In genomic region chr11:84855285-84855684, GRCm38 (mm10) we compare ENCODE assay signal across 15 mouse cellular contexts.
"Had no signal": no experiment of that assay in that cellular context is flagged by ENCODE, and none has a peak within 500 bp of the region (broad histone marks: within the 10 kb centered on the region; RNA-seq: fewer than 3 reads in every experiment).

No protein-coding gene starts in this region.

- ATAC-seq: lung, postnatal 0 days; midbrain, embryonic 13.5 days; midbrain, embryonic 15.5 days had no signal

- H3K4me3 ChIP-seq: lung, embryonic 15.5 days; megakaryocyte, embryonic 14.5 days; midbrain, embryonic 13.5 days; midbrain, embryonic 15.5 days; neural tube, embryonic 12.5 days had no signal

- DNase-seq: lung, adult 2 months; lung, postnatal 14 days; lung, postnatal 36 days; right cerebral cortex, postnatal 14 days; thymus, adult 18-20 months; thymus, postnatal 25 days; thymus, postnatal 4 days had no signal

- H3K4me2 ChIP-seq: lung, embryonic 15.5 days; midbrain, embryonic 11.5 days; midbrain, embryonic 13.5 days; midbrain, embryonic 15.5 days; neural tube, embryonic 12.5 days had no signal

- H3K9ac ChIP-seq: lung, embryonic 15.5 days; midbrain, embryonic 13.5 days; midbrain, embryonic 15.5 days; neural tube, embryonic 12.5 days had no signal

- H3K27me3 ChIP-seq: lung, embryonic 15.5 days; megakaryocyte, embryonic 14.5 days; midbrain, embryonic 13.5 days; midbrain, embryonic 15.5 days; neural tube, embryonic 12.5 days had no signal

- H3K4me1 ChIP-seq: lung, embryonic 15.5 days; midbrain, embryonic 13.5 days; midbrain, embryonic 15.5 days; neural tube, embryonic 12.5 days had no signal

- H3K27ac ChIP-seq: lung, embryonic 15.5 days; macrophage; midbrain, embryonic 13.5 days; midbrain, embryonic 15.5 days; neural tube, embryonic 12.5 days had no signal

- H3K9me3 ChIP-seq: lung, embryonic 15.5 days; megakaryocyte, embryonic 14.5 days; midbrain, embryonic 13.5 days; midbrain, embryonic 15.5 days; neural tube, embryonic 12.5 days had no signal
